8 mouse cellular contexts compared by ENCODE assay signal in the genomic region with DNA sequence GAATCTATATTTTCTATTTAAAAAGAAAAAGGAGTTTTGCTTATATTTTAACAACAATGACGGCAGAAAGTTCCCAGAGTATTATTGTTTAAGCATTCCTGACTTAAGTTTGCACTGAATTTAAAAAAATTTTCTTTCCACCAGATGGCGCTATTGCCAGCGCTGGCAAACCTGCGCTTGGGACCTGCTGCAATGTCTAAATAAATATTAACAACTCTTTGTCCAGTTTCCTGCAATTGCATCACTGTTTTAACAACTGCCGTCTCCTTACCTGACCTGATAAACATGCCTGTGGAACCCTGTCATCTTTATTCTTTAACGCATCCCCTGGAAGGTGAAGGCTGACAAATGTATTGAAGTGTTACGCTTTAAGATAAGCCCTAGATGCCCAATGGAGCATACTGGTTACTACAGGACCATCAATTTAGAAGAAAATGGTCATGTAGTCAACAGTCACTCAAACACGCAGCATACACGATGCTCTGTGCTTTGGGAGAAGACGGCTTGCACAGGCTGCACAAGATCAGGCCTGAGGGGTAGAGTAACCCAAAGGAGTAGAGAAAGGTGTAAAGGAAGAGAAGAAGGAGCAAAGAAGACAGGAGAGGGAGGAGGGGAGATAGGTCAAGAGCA.
DNase-seq lines count a peak whose midpoint lies in the region; ATAC-seq lines count a peak whose summit lies in the region.

No protein-coding gene starts in this region.

- 48% methylated on average over 10 of the region's 10 CpGs for WGBS in forebrain, embryonic 13.5 days

- no peaks in the 10 kb centered on the region for H3K36me3 ChIP-seq in forebrain, embryonic 13.5 days (ENCODE audit: poor library complexity, severe bottlenecking)
- H3K36me3 ChIP-seq in megakaryocyte, embryonic 14.5 days (replicated peaks; ENCODE audit: low read length): peaks cover 5% of the 10 kb centered on the region

- no peak overlapping the region for H3K4me2 ChIP-seq in forebrain, embryonic 13.5 days

- no peak overlapping the region for H3K9ac ChIP-seq in forebrain, embryonic 13.5 days

- H3K4me1 ChIP-seq in forebrain, embryonic 13.5 days: peaks cover 5% of the 10 kb centered on the region; the same call in 1 of the 2 replicates
- peaks cover 86% of the 10 kb centered on the region for H3K4me1 ChIP-seq in megakaryocyte, embryonic 14.5 days

- no peak overlapping the region for H3K4me3 ChIP-seq in forebrain, embryonic 13.5 days
- peak overlapping the region; percentile 88 for H3K4me3 ChIP-seq in megakaryocyte, embryonic 14.5 days (replicated peaks)

- no peaks in the 10 kb centered on the region for H3K27me3 ChIP-seq in forebrain, embryonic 13.5 days
- no peaks in the 10 kb centered on the region for H3K27me3 ChIP-seq in megakaryocyte, embryonic 14.5 days (replicated peaks)

- peak; percentile 48 to 87 for DNase-seq in adrenal gland, adult (ENCODE audit: inconsistent age in 2 of 2, low spot score in 1 of 2)
- DNase-seq in adrenal gland, adult 8-10 months: no peak
- peak; percentile 30 for DNase-seq in urinary bladder, postnatal 25 days (ENCODE audit: low spot score)
- DNase-seq in urinary bladder, adult 18-20 months (ENCODE audit: low spot score in 2 of 2): no peak
- peak; percentile 42 to 43 for DNase-seq in kidney, adult 8-10 months
- DNase-seq in testis, postnatal 10 days (ENCODE audit: low spot score): peak; percentile 49

- H3K9me3 ChIP-seq in forebrain, embryonic 13.5 days (replicated peaks): no peaks in the 10 kb centered on the region
- no peaks in the 10 kb centered on the region for H3K9me3 ChIP-seq in megakaryocyte, embryonic 14.5 days

- peak; percentile 54 for ATAC-seq in forebrain, embryonic 13.5 days

- H3K27ac ChIP-seq in forebrain, embryonic 13.5 days: no peak overlapping the region

Comparison
In these comparisons a context has a peak if more than half of its experiments do, and no peak if none do; other contexts are left out.
1. DNase-seq: peak in adrenal gland, adult (2 of 2), urinary bladder, postnatal 25 days (single experiment), kidney, adult 8-10 months (2 of 2) and testis, postnatal 10 days (single experiment); none in adrenal gland, adult 8-10 months (single experiment) and urinary bladder, adult 18-20 months (0 of 2).